Mouse (Mus musculus) forebrain, embryonic 16.5 days (tissue): ENCODE measurements at regions not wholly inside any gene's neighbourhood (a gene's known extent, or its start where the extent isn't known, plus 50 kb on each side); places are given as distances from the start of the nearest gene placed in this dataset.

Source experiments
- ATAC-seq: fragments of 200-750 bp; cut with Nextera tagmentation; 2 replicates; pipeline ENCODE4 v1.8.0; 2017; ENCODE audit warnings: mild to moderate bottlenecking, moderate library complexity
- H3K27ac ChIP-seq: fragments of 300-500 bp; sonication (generic); 2 replicates; pipeline ENCODE4 v1.5.1; 2014; ENCODE audit warnings: low read length, control low read depth
- H3K27me3 ChIP-seq: fragments of 300-500 bp; sonication (generic); replicated peaks from 2 replicates; pipeline ENCODE4 v1.6.1; 2014; ENCODE audit warnings: low read length; ENCODE audit not compliant: control insufficient read depth, insufficient read depth
- H3K36me3 ChIP-seq: fragments of 300-500 bp; sonication (generic); 2 replicates; pipeline ENCODE4 v1.6.1; 2014; ENCODE audit not compliant: control insufficient read depth, insufficient read depth
- H3K4me1 ChIP-seq: fragments of 300-500 bp; sonication (generic); replicated peaks from 2 replicates; pipeline ENCODE4 v1.6.1; 2014; ENCODE audit warnings: low read length; ENCODE audit not compliant: control insufficient read depth, insufficient read depth
- H3K4me2 ChIP-seq: fragments of 300-500 bp; sonication (generic); 2 replicates; pipeline ENCODE4 v1.6.1; 2014; ENCODE audit warnings: mild to moderate bottlenecking, low read length, control low read depth
- H3K4me3 ChIP-seq: fragments of 300-500 bp; sonication (generic); replicated peaks from 2 replicates; pipeline ENCODE4 v1.5.1; 2014; ENCODE audit warnings: mild to moderate bottlenecking, low read length, control low read depth
- H3K9ac ChIP-seq: fragments of 300-500 bp; sonication (generic); replicated peaks from 2 replicates; pipeline ENCODE4 v1.6.1; 2014; ENCODE audit warnings: low read depth, low read length, control low read depth
- H3K9me3 ChIP-seq: fragments of 300-500 bp; sonication (generic); 2 replicates; pipeline ENCODE4 v1.6.1; 2016; ENCODE audit warnings: low read length; ENCODE audit not compliant: control insufficient read depth
- WGBS: fragments of 180-500 bp; shearing (Covaris S2); extraction: QIAGEN DNeasy Blood & Tissue Kit; methylation state at CpG from one replicate; pipeline ENCODE4 v1.1.7; 2014; 5-methylcytosine and 5-hydroxymethylcytosine counted together

DNA sequence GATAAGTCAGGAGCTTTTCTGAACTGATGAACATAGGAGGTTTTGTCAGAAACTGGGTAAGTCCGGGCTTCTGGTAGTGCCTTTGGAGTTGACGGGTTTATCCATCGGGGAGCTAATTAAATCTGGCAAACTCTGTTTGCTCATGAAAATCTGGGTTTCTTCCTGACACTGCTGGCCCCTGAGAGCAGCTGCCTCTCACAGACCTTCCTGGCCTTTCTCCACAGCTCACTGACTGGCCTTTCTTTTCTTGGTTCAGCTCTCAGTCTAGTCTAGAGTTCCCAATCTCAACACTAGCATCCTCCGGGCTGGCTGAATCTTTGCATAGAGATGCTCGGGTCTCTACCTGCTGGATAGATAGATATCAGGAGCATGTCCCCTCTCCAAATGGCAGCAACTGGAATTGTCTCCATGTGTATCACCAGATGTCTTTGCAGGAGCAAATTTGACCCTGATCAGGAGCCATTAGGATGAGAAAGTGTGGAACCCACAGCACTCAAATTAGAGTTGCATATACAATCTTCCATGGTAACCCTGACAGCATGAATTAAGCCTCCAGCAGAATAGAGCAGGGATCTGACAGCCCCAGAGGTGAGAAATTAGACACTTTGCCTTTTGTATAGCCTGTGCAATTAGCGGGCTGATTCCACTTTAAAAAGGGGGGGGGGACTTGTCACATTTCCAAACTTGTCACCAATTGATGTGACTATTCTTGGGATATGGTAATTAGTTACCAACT, 63.2 kb upstream of the Elk3 start:
- Histone ChIP-seq H3K27ac (peak overlapping the region; percentile 84), H3K4me2 (peak overlapping the region; percentile 3; the same call in 1 of the 2 replicates), H3K4me1 (peaks cover 15% of the 10 kb centered on the region), H3K36me3 (no peaks in the 10 kb centered on the region), H3K4me3 (no peak overlapping the region), H3K27me3 (no peaks in the 10 kb centered on the region), H3K9ac (no peak overlapping the region), H3K9me3 (no peaks in the 10 kb centered on the region)
- ATAC-seq: peak; percentile 93
- 18% methylated on average over 6 of the region's 6 CpGs for WGBS

- no peaks in the 10 kb centered on the region for H3K27me3 ChIP-seq
- no peaks in the 10 kb centered on the region for H3K9me3 ChIP-seq
- H3K4me2 ChIP-seq: no peak overlapping the region
- peak overlapping the region; percentile 56 for H3K27ac ChIP-seq
- H3K4me3 ChIP-seq: no peak overlapping the region
- 29% methylated on average over 2 of the region's 2 CpGs for WGBS
- ATAC-seq: peak; percentile 80
- peaks cover 15% of the 10 kb centered on the region for H3K4me1 ChIP-seq
- no peaks in the 10 kb centered on the region for H3K36me3 ChIP-seq
- no peak overlapping the region for H3K9ac ChIP-seq
Measured at GRCm38 (mm10) chr10:93374690-93374994, 63.7 kb upstream of the Elk3 start.

GRCm38 (mm10) chr10:93375007-93375711, 64.2 kb upstream of the Elk3 start:
- H3K36me3 ChIP-seq: no peaks in the 10 kb centered on the region
- peak overlapping the region; percentile 56 for H3K27ac ChIP-seq
- no peak overlapping the region for H3K4me2 ChIP-seq
- no peak overlapping the region for H3K4me3 ChIP-seq
- H3K4me1 ChIP-seq: peaks cover 15% of the 10 kb centered on the region
- H3K9ac ChIP-seq: no peak overlapping the region
- H3K27me3 ChIP-seq: no peaks in the 10 kb centered on the region
- H3K9me3 ChIP-seq: no peaks in the 10 kb centered on the region
- peak; percentile 68 for ATAC-seq
- 48% methylated on average over 13 of the region's 13 CpGs for WGBS

DNA sequence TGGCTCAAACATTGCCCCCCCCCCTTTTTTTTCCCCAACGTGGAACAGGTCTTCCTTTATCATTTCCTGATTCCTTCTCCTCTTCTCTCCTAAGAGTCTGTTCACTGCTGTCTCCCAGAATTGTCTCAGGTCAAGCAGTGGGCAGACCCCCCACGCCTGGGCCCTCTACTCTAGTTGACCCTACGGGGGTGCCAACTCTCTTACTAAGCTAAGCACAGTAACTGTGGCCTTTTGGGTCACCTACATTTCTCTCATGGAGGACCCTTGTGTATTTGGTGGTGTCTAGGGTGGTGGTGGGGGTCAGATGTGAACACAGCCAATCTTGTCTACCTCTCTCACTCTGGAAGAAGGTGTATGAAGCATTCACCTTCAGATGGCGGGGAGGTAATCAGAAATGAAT, 64.8 kb upstream of the Elk3 start:
- Histone ChIP-seq H3K4me1 (peaks cover 15% of the 10 kb centered on the region), H3K27ac (no peak overlapping the region), H3K9me3 (no peaks in the 10 kb centered on the region), H3K9ac (no peak overlapping the region), H3K27me3 (no peaks in the 10 kb centered on the region), H3K4me3 (no peak overlapping the region), H3K4me2 (no peak overlapping the region), H3K36me3 (no peaks in the 10 kb centered on the region)
- WGBS: 80% methylated on average over 4 of the region's 4 CpGs
- ATAC-seq: no peak

DNA sequence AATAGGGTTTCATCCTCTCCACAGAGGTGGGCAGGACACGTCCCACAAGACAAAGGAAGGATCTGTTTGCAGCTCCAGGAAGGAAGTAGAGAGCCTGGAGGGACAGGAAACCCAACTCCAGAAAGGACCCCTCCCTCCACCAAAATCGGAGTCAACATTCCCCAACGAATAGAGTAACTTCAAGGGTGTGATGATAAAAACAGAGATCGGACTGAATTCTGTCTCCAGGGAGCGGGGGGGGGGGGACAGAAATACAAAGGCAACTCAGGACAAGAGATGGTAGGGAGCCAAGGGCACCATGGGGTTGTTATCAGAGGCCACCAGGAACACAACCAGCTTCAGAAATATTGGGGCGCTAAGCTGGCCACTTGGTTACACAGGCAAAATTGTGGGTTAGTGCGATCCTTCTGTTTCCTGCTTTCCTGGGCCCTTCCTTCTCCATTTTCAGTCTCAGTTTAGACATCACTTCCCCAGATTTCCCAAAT, 65.6 kb upstream of the Elk3 start:
- 85% methylated on average over 7 of the region's 7 CpGs for WGBS
- Histone ChIP-seq H3K4me2 (no peak overlapping the region), H3K4me3 (no peak overlapping the region), H3K9ac (no peak overlapping the region), H3K27me3 (no peaks in the 10 kb centered on the region), H3K27ac (no peak overlapping the region), H3K4me1 (peaks cover 15% of the 10 kb centered on the region), H3K9me3 (no peaks in the 10 kb centered on the region), H3K36me3 (no peaks in the 10 kb centered on the region)
- ATAC-seq: no peak

GRCm38 (mm10) chr10:93389276-93389675, 63.9 kb upstream of the Lta4h start:
- no peak for ATAC-seq
- Histone ChIP-seq H3K4me2 (no peak overlapping the region), H3K9me3 (no peaks in the 10 kb centered on the region), H3K4me3 (no peak overlapping the region), H3K27ac (no peak overlapping the region), H3K27me3 (no peaks in the 10 kb centered on the region), H3K9ac (no peak overlapping the region), H3K4me1 (no peaks in the 10 kb centered on the region), H3K36me3 (no peaks in the 10 kb centered on the region)
- WGBS: 89% methylated on average over 6 of the region's 6 CpGs

DNA sequence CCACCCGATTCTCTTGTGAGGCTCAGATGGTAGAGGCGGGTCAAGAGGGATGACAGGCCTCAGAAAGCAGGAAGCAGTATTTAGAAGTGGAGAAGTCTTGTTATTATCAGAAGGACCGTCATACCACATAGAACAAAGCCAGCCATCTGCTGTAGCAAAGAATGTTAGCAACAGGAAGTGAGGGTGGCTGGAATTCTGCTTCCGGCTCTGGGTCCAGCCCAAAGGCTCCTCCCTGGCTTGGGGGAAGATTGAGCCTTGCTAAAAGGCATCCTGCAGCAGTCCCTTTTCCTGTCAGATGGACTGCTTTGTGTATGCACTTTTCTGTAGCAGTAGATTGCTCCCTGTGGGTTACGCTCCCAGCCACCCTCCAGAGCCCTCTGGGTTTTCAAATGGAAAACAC, 61.9 kb upstream of the Lta4h start:
- Histone ChIP-seq H3K4me3 (no peak overlapping the region), H3K9ac (no peak overlapping the region), H3K4me2 (no peak overlapping the region), H3K27me3 (no peaks in the 10 kb centered on the region), H3K27ac (no peak overlapping the region), H3K36me3 (no peaks in the 10 kb centered on the region), H3K4me1 (no peaks in the 10 kb centered on the region), H3K9me3 (no peaks in the 10 kb centered on the region)
- WGBS: 82% methylated on average over 5 of the region's 5 CpGs
- ATAC-seq: no peak

DNA sequence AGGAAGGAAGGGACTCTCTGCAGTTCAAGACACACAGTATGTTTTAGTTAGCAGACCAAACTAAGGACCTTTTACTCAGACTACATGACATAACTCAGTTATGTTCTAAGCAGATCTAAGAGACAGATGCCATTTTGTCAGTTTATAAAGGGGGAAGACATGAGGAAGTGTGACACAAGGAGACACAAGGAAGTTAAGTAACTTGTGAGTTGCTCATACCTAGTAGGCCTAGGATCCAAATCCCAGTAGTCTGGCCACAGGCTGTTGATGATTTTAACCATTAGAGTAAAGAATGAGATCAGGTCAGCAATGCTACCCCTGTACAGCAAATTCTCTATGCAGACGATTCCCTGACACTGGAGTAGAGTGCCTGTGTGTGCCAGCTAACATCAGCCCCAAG, 59.3 kb upstream of the Lta4h start:
- WGBS: 71% methylated on average over 1 of the region's 1 CpGs
- no peaks in the 10 kb centered on the region for H3K9me3 ChIP-seq

GRCm38 (mm10) chr10:93397711-93398110, 55.5 kb upstream of the Lta4h start:
- Histone ChIP-seq H3K4me3 (no peak overlapping the region), H3K4me1 (no peaks in the 10 kb centered on the region), H3K27me3 (no peaks in the 10 kb centered on the region), H3K27ac (no peak overlapping the region), H3K36me3 (no peaks in the 10 kb centered on the region), H3K9me3 (no peaks in the 10 kb centered on the region), H3K4me2 (no peak overlapping the region), H3K9ac (no peak overlapping the region)
- 89% methylated on average over 5 of the region's 5 CpGs for WGBS
- no peak for ATAC-seq

More for the DNA sequence above, 59.3 kb upstream of the Lta4h start:
- no peaks in the 10 kb centered on the region for H3K36me3 ChIP-seq
- H3K4me1 ChIP-seq: no peaks in the 10 kb centered on the region
- no peak for ATAC-seq
- H3K27ac ChIP-seq: no peak overlapping the region
- H3K27me3 ChIP-seq: no peaks in the 10 kb centered on the region
- H3K9ac ChIP-seq: no peak overlapping the region
- no peak overlapping the region for H3K4me2 ChIP-seq
- H3K4me3 ChIP-seq: no peak overlapping the region
